Mouse (Mus musculus) hindbrain, embryonic 15.5 days (tissue): ENCODE measurements at regions not wholly inside any gene's neighbourhood (a gene's known extent, or its start where the extent isn't known, plus 50 kb on each side); places are given as distances from the start of the nearest gene placed in this dataset.

Source experiments
- ATAC-seq: fragments of 200-750 bp; cut with Nextera tagmentation; 2 replicates; pipeline ENCODE4 v1.8.0; 2017; ENCODE audit warnings: low read depth, moderate number of reproducible peaks, moderate TSS enrichment; ENCODE audit not compliant: low FRiP score
- H3K27ac ChIP-seq: fragments of 300-500 bp; sonication (generic); replicated peaks from 2 replicates; pipeline ENCODE4 v1.5.1; 2015; ENCODE audit warnings: mild to moderate bottlenecking, inconsistent platforms
- H3K27me3 ChIP-seq: fragments of 300-500 bp; sonication (generic); 2 replicates; pipeline ENCODE4 v1.6.1; 2015; ENCODE audit warnings: control low read depth, inconsistent platforms
- H3K36me3 ChIP-seq: fragments of 300-500 bp; sonication (generic); 2 replicates; pipeline ENCODE4 v1.6.1; 2015; ENCODE audit warnings: control low read depth, inconsistent platforms
- H3K4me1 ChIP-seq: fragments of 300-500 bp; sonication (generic); replicated peaks from 2 replicates; pipeline ENCODE4 v1.6.1; 2015; ENCODE audit warnings: control low read depth, inconsistent platforms
- H3K4me2 ChIP-seq: fragments of 300-500 bp; sonication (generic); 2 replicates; pipeline ENCODE4 v1.6.1; 2015; ENCODE audit warnings: moderate library complexity, mild to moderate bottlenecking, inconsistent platforms
- H3K4me3 ChIP-seq: fragments of 300-500 bp; sonication (generic); 2 replicates; pipeline ENCODE4 v1.5.1; 2015; ENCODE audit warnings: mild to moderate bottlenecking, inconsistent platforms
- H3K9ac ChIP-seq: fragments of 300-500 bp; sonication (generic); 2 replicates; pipeline ENCODE4 v1.6.1; 2015; ENCODE audit warnings: inconsistent platforms
- H3K9me3 ChIP-seq: fragments of 300-500 bp; sonication (generic); 2 replicates; pipeline ENCODE4 v1.6.1; 2016; ENCODE audit warnings: control low read depth, inconsistent platforms
- WGBS: fragments of 180-500 bp; shearing (Covaris S2); methylation state at CpG from one replicate; pipeline ENCODE4 v1.1.7; 2015; 5-methylcytosine and 5-hydroxymethylcytosine counted together

DNA sequence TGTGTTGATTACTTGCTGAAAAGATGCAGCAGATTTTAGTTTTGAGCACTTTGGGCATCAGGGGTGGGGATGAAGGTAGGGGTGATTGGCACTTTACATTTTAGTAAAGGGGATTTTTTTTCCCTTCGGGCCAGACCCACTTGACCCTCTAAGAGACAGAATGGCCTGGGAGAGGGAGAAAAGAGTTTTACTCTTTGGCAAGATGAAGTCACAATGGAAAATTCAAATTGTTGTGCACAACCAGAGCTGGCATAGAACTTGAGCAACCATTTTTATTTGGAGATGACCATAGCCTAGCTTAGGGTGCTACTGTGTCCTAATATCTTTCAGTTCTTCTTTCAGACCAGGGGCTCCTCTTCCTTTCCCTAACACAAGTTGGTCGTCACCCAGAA, 88.5 kb upstream of the Ssbp2 start:
- Histone ChIP-seq H3K4me2 (peak overlapping the region; percentile 86), H3K9me3 (no peaks in the 10 kb centered on the region), H3K36me3 (no peaks in the 10 kb centered on the region), H3K27me3 (no peaks in the 10 kb centered on the region), H3K4me1 (peaks cover 50% of the 10 kb centered on the region), H3K4me3 (peak overlapping the region; percentile 41; the same call in 1 of the 2 replicates), H3K9ac (0 out of 2 replicates have a peak overlapping the region, but pooled peaks have one; percentile 29), H3K27ac (peak overlapping the region; percentile 98)
- ATAC-seq, result peak; percentile 2; the same call in 1 of the 2 replicates
- 23% methylated on average over 2 of the region's 2 CpGs for WGBS

DNA sequence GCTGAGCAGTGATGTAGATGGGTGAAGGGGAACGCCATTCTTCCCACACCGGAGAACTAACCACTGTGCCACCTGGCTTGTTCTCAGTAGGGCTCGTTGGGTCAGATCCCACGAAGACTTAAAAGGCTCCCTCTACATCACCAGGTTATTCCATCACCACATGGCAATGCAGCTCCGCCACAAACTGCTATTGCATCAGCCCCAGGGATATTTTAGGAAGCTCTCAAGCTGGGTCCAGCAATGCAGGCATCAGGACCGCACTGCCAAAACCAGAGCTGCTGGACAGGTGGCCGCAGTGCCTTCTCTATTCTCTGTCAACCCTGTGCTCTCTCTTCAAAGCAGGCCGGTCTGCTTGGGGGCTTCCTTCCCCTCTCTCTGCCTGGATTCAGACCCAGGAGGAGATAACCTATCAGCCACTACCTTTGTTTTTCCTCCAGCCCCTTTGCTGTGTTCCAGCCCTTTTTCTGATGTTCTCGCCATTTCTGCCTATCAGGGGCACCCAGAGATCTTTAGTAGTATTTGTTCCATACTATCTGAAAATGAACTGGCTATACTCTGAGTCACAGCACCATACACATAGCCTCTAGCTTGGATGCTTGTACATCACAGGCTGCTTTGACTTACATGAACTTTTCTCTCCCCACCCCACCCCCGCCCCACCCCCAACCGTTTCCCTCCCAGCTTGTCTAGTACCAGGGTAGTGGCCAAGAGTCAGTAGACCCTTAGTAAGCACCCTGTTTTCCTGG, 87.8 kb upstream of the Ssbp2 start:
- H3K36me3 ChIP-seq, result no peaks in the 10 kb centered on the region
- peak overlapping the region; percentile 86; the same call in 1 of the 2 replicates for H3K4me2 ChIP-seq
- no peaks in the 10 kb centered on the region for H3K9me3 ChIP-seq
- H3K27me3 ChIP-seq, result no peaks in the 10 kb centered on the region
- WGBS, result 63% methylated on average over 11 of the region's 11 CpGs
- peak overlapping the region; percentile 98 for H3K27ac ChIP-seq
- H3K4me1 ChIP-seq, result peaks cover 50% of the 10 kb centered on the region
- H3K4me3 ChIP-seq, result no peak overlapping the region
- H3K9ac ChIP-seq, result no peak overlapping the region
- ATAC-seq, result no peak

DNA sequence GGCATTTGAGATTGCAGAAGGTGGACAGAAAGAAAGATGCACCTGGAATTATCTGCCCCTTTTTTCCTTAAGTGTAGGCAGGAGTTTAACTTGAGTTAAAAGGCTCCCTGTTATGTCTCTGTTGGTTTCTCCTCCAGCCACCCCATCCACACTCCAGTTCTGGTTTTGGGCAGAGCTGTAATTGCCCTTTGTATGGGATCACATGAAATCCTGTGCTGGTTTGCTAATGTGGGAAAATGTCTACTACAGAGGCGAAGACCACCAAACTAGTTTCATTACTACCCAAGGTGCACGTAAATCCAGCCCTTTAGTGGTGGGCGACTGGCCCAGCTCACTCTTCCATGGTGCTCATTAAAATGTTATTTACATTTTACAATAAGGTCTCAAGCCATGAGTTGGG, 85.9 kb upstream of the Ssbp2 start:
- H3K9ac ChIP-seq, result no peak overlapping the region
- peaks cover 50% of the 10 kb centered on the region for H3K4me1 ChIP-seq
- no peaks in the 10 kb centered on the region for H3K9me3 ChIP-seq
- no peaks in the 10 kb centered on the region for H3K36me3 ChIP-seq
- no peak overlapping the region for H3K4me3 ChIP-seq
- H3K27ac ChIP-seq, result 0 out of 2 replicates have a peak overlapping the region, but pooled peaks have one; percentile 29
- H3K4me2 ChIP-seq, result no peak overlapping the region
- 8% methylated on average over 3 of the region's 3 CpGs for WGBS
- H3K27me3 ChIP-seq, result no peaks in the 10 kb centered on the region
- ATAC-seq, result no peak

DNA sequence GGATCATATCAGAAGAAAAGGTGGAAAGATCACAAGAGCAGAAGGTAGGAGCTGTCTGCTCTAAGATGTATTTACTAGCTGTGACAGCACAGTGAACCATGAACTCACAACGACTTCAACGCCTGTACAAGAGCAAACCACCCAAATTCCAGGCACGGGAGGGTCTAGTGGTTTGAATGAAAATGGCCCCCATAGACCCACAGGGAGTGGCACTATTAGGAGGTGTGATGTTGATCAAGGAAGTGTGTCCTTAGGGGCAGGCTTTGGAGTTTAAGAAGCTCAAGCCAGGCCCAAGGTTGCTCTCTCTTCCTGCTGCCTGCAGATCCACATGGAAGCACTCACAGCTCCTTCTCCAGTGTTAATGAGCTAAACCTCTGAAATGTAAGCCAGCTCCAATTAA, 83.5 kb upstream of the Ssbp2 start:
- no peaks in the 10 kb centered on the region for H3K9me3 ChIP-seq
- H3K36me3 ChIP-seq, result no peaks in the 10 kb centered on the region
- ATAC-seq, result no peak
- no peak overlapping the region for H3K4me3 ChIP-seq
- no peaks in the 10 kb centered on the region for H3K27me3 ChIP-seq
- 92% methylated on average over 3 of the region's 3 CpGs for WGBS
- no peak overlapping the region for H3K4me2 ChIP-seq
- H3K9ac ChIP-seq, result no peak overlapping the region
- no peak overlapping the region for H3K27ac ChIP-seq
- peaks cover 28% of the 10 kb centered on the region for H3K4me1 ChIP-seq

DNA sequence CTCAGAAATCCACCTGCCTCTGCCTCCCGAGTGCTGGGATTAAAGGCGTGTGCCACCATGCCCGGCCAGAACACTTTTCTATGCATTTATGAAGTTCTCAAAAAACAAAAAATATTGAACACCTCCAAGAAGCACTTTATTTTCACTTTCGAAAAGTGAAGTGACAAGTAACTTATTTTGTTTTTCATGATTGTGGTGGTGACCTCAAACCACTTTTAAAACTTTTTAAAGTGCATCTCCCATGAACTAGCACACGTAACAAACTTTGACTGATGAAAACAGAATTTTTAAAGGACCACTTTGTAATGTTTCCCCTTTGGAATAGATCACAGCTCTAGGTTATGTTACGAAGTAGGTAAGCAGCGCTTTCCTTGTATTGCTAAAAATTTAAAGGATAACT, 82.7 kb upstream of the Ssbp2 start:
- 95% methylated on average over 7 of the region's 7 CpGs for WGBS
- no peaks in the 10 kb centered on the region for H3K36me3 ChIP-seq
- H3K9ac ChIP-seq, result no peak overlapping the region
- peaks cover 19% of the 10 kb centered on the region for H3K4me1 ChIP-seq
- H3K27me3 ChIP-seq, result no peaks in the 10 kb centered on the region
- no peak for ATAC-seq
- no peaks in the 10 kb centered on the region for H3K9me3 ChIP-seq
- H3K4me3 ChIP-seq, result no peak overlapping the region
- H3K4me2 ChIP-seq, result no peak overlapping the region
- no peak overlapping the region for H3K27ac ChIP-seq

DNA sequence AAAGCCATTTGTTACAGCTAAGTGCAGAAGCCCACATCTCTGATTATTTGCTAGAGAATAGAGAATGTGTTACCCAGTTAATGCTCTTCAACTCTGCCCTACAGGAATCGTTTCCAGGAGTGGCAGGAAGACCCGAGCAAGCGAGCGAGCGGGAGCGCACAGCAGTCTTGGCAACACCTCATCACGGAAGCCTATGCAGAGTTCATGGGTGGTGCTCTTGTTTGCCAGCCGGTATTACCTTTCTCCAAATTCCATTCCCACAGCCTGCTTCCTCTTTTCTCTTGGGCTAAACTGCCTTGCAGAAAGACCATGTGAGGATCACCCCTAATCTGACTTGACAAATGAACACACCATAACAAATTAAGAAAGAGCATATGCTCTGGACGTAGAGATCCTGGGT, 82.1 kb upstream of the Ssbp2 start:
- no peak overlapping the region for H3K27ac ChIP-seq
- H3K4me2 ChIP-seq, result no peak overlapping the region
- peaks cover 14% of the 10 kb centered on the region for H3K4me1 ChIP-seq
- no peaks in the 10 kb centered on the region for H3K9me3 ChIP-seq
- 73% methylated on average over 9 of the region's 9 CpGs for WGBS
- H3K36me3 ChIP-seq, result no peaks in the 10 kb centered on the region
- no peak overlapping the region for H3K9ac ChIP-seq
- no peaks in the 10 kb centered on the region for H3K27me3 ChIP-seq
- no peak for ATAC-seq
- no peak overlapping the region for H3K4me3 ChIP-seq

DNA sequence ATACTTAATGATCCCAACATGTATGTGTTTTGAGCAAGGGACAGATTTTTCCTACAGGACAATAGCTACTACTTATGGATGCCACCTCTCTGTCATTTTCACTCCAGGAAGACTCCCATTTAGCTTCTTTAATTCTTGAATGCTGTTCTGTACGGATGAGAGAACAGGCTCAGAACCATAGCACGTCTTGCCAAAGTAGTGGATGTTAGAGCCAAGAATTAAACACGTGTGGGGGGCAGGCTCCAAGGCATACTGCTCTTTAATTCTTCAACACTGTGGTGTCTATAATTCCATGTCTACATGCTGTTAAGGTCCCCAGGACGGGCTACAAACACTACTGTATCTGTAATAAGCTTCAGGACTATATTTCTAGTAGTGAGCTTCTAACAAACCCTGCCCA, 74.7 kb upstream of the Ssbp2 start:
- Histone ChIP-seq H3K4me3 (no peak overlapping the region), H3K27me3 (no peaks in the 10 kb centered on the region), H3K27ac (no peak overlapping the region), H3K36me3 (no peaks in the 10 kb centered on the region), H3K4me2 (no peak overlapping the region), H3K4me1 (no peaks in the 10 kb centered on the region), H3K9ac (no peak overlapping the region), H3K9me3 (no peaks in the 10 kb centered on the region)
- ATAC-seq, result no peak
- 38% methylated on average over 4 of the region's 4 CpGs for WGBS

DNA sequence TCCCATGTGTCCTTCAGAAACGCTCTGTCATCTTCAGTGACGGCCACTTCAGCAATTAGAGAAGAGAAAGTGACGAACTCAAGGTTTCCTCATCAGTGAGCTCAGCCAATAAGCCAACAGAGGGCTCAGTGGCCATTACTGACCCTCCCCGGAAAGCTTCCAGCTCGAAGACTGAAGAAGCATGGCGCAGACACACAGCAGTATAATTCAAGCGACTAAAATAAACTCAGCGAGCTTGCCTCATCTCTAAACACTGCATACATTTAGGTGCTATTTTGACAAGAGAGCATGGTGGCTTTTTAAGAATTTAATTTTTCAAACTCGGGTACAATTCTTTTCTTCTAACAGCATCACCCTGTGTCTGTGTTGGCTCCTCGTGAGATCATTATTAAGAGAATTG, 72.2 kb upstream of the Ssbp2 start:
- Histone ChIP-seq H3K36me3 (no peaks in the 10 kb centered on the region), H3K27me3 (no peaks in the 10 kb centered on the region), H3K4me1 (no peaks in the 10 kb centered on the region), H3K9me3 (no peaks in the 10 kb centered on the region), H3K9ac (no peak overlapping the region), H3K4me2 (no peak overlapping the region), H3K27ac (no peak overlapping the region), H3K4me3 (no peak overlapping the region)
- no peak for ATAC-seq
- 53% methylated on average over 10 of the region's 10 CpGs for WGBS

DNA sequence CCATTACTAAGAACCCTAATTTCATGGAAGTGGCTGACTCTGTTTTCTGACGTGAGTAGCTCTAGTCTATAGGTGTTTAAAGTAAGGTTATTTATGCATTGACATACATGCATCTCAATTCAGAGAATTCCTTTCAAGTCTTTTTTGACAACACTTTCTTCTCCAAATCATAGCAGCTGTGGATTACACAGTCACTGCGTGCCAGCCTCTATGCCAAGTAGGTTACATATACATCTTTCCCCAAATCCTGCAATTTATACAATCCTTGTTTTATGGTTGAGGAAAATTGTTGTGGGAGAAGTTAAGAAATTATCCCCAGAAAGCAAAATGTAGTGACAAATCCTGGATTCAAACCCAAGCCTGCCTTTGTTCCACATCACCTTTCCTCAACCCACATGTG, 56.5 kb upstream of the Ssbp2 start:
- no peak overlapping the region for H3K27ac ChIP-seq
- H3K4me1 ChIP-seq, result no peaks in the 10 kb centered on the region
- no peak for ATAC-seq
- no peak overlapping the region for H3K4me3 ChIP-seq
- WGBS, result 95% methylated on average over 2 of the region's 2 CpGs
- no peaks in the 10 kb centered on the region for H3K9me3 ChIP-seq
- no peaks in the 10 kb centered on the region for H3K27me3 ChIP-seq
- H3K4me2 ChIP-seq, result no peak overlapping the region
- H3K36me3 ChIP-seq, result no peaks in the 10 kb centered on the region
- H3K9ac ChIP-seq, result no peak overlapping the region

DNA sequence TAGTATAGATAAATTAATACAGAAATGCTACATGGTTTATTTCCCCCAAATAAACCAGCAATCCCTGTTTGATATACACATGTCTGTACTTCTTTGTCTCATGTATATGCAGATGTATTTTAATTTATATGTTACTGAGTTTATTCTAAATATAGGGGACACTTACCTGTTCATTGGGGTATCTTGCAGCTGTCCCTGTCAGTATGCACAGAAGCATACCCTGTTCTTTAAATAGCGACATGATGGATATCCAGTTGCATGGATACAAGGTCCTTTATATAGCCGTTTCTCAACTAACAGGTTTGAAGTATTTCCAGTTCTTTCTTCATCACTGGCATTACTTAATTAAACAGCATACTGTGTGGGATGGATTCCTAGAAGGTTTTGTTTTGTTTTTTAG, 55.1 kb upstream of the Ssbp2 start:
- Histone ChIP-seq H3K36me3 (no peaks in the 10 kb centered on the region), H3K27me3 (no peaks in the 10 kb centered on the region), H3K4me3 (no peak overlapping the region), H3K4me2 (no peak overlapping the region), H3K4me1 (no peaks in the 10 kb centered on the region), H3K9me3 (no peaks in the 10 kb centered on the region), H3K9ac (no peak overlapping the region), H3K27ac (no peak overlapping the region)
- ATAC-seq, result no peak
- WGBS, result 79% methylated on average over 2 of the region's 2 CpGs

DNA sequence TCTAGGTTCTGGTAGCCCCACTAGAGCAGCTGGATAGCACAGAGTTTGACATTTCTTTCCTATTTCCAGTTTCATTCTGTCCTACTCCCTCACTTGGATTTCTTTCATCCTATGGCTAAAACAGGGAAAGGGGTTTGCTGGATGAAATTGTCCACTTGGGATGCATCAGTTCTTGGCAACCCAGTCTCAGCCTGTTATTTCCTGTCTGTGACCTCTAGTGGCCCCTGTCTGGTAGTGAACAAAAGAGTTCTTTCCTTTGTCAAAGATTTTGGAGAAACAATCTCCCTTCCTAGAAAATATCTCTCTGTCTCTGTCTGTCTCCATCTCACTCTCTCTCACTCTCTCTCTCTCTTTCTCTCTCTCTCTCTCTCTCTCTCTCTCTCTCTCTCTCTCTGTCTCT, 50.0 kb upstream of the Ssbp2 start:
- no peak for ATAC-seq
- Histone ChIP-seq H3K9me3 (no peaks in the 10 kb centered on the region), H3K4me3 (no peak overlapping the region), H3K27ac (no peak overlapping the region), H3K9ac (no peak overlapping the region), H3K4me2 (no peak overlapping the region), H3K27me3 (no peaks in the 10 kb centered on the region), H3K36me3 (no peaks in the 10 kb centered on the region), H3K4me1 (no peaks in the 10 kb centered on the region)
